Mouse (Mus musculus): Measurements from ENCODE around the gene Medag.

Gene Medag

GRCm38 (mm10) chr5:149411509-149412193 is at the start of gene Medag:
Gene Medag (plus strand): TSS chr5:149411749.
- peak; percentile 44 for DNase-seq (ENCODE audit: low spot score)

DNA sequence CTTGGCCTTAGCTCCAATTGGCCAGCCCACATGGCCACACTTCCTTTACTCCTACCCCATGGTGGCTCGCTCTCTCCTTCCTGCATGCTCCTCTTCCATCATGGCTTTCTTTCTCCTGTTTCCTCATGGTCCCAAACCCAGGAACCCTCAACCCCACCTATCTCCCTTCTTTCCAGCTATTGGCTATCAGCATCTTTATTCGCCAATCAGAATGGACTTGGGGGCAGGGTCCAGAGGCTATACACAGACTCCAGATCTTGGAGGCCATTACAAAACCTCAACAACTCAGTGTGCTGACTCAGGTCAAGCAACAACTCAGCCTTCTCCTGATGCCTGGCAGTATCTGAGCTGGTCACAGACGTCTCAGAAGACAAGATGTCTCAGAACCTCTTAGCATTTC is 48.9 kb upstream of the Medag start:
- DNase-seq (ENCODE audit: low spot score): no peak

- DNase-seq (ENCODE audit: low spot score): no peak
Observed at GRCm38 (mm10) chr5:149363903-149364755, 47.4 kb upstream of the Medag start.

- no peak for DNase-seq (ENCODE audit: low spot score)
Observed at GRCm38 (mm10) chr5:149367011-149367410, 44.5 kb upstream of the Medag start.

- DNase-seq (ENCODE audit: low spot score): no peak
Observed at GRCm38 (mm10) chr5:149367544-149368466, 43.7 kb upstream of the Medag start.

DNA sequence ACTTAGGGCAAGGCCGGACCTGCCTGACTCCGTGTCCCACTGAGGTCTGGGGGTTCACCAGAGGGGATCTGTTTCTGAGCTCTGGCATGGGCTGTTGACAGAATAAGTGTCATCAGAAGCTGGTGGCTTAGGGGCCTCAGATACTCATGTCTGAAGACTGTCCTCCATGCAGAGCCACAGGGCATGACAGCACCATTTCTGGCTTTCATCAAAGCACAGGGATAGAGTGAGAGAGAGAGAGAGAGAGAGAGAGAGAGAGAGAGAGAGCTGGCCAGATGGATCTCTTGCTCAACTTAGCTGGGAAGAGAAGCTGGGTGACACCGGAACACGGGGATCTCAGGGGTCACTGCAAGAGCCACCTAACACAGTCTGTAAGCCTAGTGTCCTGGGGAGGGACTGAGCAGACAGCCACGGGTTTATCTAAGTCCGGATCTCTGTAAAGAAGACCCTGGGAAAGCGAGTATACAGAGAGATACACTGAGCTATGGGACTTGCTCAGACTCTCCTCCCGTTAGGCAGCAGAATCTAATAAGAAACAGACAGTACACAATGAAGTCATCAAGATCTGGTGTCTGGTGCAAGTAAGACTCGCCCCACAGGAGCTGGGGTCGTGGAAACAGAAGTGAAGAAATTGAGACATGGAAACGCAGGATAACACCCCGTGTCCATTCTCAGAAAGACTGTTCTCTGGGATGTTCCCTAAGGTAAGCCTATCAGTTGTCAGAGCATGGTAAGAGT is 42.8 kb upstream of the Medag start:
- no peak for DNase-seq (ENCODE audit: low spot score)

- no peak for DNase-seq (ENCODE audit: low spot score)
Observed at GRCm38 (mm10) chr5:149369373-149370035, 42.0 kb upstream of the Medag start.

DNA sequence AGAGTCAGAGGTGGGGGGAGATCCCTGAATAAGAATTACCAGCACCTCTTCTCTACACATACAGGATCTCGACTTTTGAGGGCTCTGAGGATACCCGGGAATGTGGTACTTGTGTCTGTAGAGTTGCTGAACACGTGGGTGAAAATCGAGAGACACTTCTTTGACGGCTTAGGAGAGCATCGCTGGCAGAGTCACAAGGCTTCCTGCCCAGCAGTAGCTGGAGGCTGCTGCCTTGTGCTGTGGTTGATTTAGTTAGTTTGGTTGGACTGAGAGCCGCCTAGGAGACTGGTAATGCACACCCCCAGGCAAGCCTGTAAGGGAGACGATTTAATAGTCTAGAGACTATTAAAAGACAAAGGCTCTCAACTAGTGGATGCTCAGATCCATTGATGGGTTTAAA is 39.5 kb upstream of the Medag start:
- no peak for DNase-seq (ENCODE audit: low spot score)

- no peak for DNase-seq (ENCODE audit: low spot score)
Observed at GRCm38 (mm10) chr5:149373224-149373623, 38.3 kb upstream of the Medag start.

- no peak for DNase-seq (ENCODE audit: low spot score)
Observed at GRCm38 (mm10) chr5:149374026-149374425, 37.5 kb upstream of the Medag start.

DNA sequence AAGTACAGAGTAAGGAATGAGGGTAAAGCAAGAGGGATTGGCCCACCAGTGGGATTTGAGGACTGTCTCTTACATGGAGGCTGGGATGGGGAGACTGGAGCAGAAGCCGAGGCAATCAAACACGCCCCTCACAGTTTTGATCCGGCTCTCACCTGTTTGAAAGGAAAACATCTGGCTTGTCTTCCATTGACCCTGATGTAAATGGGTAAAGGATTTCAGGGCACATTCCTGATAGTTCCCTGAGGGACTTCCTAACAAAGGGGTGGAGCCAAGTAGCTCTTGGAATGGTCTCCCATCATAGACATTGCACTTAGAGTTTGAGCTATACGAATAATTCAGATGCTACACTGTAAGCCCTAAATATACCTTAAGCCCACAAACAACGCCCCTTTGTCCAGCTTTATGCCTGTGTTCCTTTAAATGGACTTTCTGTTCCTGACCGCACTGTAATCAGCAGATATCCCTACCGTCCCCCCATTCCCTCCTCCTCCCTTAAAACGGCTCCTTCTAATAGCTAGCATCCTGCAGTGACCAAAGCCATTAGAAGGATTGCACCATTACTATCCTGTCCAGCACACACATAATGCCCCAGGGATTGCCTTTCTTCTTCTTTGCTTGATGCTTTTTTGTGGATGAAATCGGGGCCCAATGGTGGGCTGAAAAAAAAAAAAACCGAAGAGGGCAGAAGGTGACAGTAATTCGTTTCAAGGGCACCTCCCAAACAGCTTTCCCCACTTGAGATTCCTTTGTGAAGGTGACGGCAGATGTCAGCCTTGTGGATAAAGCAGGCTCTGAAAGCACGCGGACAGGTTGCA is 36.3 kb upstream of the Medag start:
- DNase-seq (ENCODE audit: low spot score): no peak

- peak; percentile 69 for DNase-seq (ENCODE audit: low spot score)
Observed at GRCm38 (mm10) chr5:149375889-149376212, 35.7 kb upstream of the Medag start.

GRCm38 (mm10) chr5:149376367-149376766 is 35.2 kb upstream of the Medag start:
- DNase-seq (ENCODE audit: low spot score): no peak

DNA sequence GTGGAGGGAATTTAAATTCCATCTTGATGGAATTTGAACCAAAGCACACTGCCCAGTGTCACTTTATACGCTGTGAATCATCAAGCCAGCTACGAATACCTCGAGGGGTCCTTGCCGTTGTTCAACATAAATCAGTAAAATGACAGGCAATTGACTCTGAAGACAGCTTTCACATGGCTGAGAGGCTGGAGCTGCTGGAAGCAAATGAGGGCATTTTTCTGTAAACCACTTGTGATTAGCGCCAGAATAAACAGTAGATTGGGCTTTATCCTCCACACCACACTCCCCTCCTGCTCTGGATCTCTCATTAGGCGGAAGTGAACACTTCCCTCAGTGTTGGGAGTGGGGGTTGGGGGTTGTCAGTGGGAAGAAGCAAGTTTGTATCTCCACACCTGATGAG is 34.3 kb upstream of the Medag start:
- no peak for DNase-seq (ENCODE audit: low spot score)

DNA sequence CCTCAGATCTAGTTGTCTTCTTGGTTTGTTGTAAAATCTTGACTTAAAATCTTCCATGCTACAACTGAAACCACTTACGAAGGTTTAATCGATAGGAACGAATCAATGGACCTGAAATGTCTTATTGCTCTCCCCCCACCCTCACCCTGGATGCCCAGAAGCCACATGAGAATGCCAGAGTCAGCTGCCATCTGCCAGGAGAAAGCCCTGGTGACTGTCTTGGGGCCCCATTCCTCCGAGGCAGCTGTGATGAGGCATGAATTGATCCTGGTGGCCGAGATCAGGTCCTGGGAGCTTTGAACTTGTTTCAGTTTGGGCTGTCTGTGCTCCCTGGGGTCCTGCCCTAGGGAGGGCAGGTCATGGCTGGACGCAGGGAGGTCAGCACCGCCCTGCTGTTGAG is 33.0 kb upstream of the Medag start:
- DNase-seq (ENCODE audit: low spot score): no peak

DNA sequence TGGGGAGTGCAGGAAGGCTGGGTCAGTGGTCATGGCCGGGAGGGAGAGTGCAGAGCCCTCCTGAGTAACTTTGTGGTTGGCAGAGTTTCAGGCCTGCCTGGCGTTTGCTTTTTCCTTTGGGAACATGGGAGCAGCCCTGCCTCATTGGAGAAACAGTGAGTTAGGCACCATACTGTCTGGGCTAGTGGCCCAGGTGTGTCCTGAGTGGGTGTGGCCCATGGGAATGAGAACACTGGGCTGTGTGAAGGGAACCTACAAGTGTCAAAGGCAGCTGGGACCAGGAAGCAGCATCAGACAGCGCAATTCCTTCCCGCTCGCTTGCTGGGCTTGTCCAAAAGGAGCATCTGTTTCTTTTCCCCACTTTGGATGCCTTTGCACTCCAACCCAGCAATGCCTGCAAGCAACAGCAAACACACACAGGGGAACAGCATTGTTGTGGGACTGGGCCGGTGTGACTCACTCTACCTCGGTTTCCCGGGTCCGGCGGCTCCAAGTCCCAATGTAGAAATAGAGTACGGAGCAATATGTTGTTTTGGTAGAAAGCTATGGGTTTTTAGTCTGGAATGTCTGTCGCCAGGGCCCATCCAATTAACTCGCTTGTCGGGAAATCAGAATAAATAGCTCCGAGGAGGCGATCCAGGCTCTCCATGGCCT is 32.3 kb upstream of the Medag start:
- no peak for DNase-seq (ENCODE audit: low spot score)

DNA sequence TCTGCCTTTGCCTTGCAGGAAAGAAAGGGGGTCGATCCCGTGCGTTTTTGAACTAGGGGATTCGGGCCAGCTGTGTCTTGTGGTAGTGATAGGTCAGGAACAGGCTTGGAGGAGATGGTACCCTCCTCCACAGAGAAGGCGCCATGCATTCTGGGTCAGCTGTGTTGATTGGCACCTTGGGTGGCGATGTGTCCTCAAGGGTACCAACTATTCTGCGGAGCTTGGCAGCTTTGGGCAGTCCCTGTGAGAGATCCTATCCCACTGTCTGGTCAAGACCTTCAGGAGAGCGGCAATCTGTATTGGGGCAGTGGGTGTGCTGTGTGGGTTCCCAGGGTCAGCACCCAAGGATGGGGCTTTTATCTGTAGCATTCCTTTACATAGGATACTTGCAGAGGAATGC is 31.7 kb upstream of the Medag start:
- no peak for DNase-seq (ENCODE audit: low spot score)

- no peak for DNase-seq (ENCODE audit: low spot score)
Observed at GRCm38 (mm10) chr5:149380388-149380916, 31.1 kb upstream of the Medag start.

DNA sequence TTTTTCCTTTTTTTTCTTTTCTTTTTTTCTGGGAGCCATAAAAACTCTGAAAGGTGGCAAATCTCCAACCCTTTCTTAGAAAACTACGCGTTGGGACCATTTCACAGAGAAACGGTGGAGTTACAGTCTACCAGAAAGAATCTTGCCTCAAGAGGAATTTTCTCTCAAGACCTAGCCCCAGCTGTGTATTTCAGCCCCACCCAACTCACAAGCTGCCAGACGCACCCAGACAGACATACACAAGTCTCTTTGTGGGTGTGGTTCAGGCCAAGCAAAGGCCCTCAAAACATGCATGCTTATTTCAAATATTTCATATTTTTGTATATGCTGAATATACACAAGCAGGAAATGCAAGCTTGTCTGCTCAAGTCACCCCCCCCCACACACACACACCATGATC is 29.6 kb upstream of the Medag start:
- no peak for DNase-seq (ENCODE audit: low spot score)

- no peak for DNase-seq (ENCODE audit: low spot score)
Observed at GRCm38 (mm10) chr5:149382601-149383000, 28.9 kb upstream of the Medag start.

All from urinary bladder, postnatal 10 days (tissue).